Mouse (Mus musculus): ENCODE results near the gene Bet1l.
"Not testable (repeated sequence)": the region's sequence is repeated elsewhere in the genome, so short reads cannot be mapped to it uniquely, and the experiment has no call there.

The Bet1l gene

GRCm38 (mm10) chr7:140857550-140858505 lies at the start of gene Bet1l:
TSS of gene Bet1l (minus strand) at chr7:140857577.
- no peak for DNase-seq (ENCODE audit: low read depth, low spot score)

DNA sequence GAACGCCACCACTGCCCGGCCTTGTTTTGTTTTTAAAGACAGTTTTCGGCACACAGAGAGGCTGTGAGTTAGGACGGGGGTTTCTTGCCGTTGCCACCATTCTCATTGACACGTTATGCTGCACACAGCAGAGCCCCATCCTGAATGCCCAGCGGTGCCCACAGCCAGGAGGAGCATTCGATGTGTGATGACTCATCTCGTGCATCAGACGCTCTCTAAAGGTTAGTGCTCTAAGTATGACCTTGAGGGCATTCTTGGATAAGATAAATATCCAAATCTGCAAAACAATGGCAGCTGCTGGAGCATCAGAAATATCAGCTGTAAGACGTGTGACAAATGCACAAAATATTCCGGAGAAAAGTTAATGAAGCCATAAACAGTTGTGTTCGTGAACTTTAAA lies 49.8 kb upstream of the Bet1l start:
- DNase-seq (ENCODE audit: low read depth, low spot score): no peak

- no peak for DNase-seq (ENCODE audit: low read depth, low spot score)
These were observed 48.3 kb upstream of the Bet1l start for GRCm38 (mm10) chr7:140905642-140906081.

GRCm38 (mm10) chr7:140903212-140903611 lies 45.8 kb upstream of the Bet1l start:
- peak; percentile 81 for DNase-seq (ENCODE audit: low read depth, low spot score)

GRCm38 (mm10) chr7:140902036-140902875 lies 44.9 kb upstream of the Bet1l start:
- DNase-seq (ENCODE audit: low read depth, low spot score): no peak

DNA sequence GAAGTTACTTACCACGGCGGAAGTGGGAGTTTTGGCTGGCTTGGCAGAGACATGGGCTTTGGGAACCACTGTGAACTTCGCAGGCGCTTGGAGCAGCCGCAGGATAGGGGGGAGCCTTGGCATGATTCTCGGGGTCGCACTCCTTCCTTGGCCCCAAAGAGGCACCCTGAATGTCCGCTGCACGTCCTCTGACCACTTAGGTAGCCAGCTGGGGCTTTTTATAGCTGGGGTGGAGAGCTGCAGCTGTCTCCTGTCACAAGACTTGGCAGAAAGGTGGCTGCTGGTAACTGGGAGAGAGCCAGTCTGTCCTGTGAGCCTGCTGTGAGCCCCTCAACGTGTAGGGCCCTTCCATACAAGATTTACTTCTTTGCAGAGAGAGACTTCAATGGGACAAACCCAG lies 42.8 kb upstream of the Bet1l start, which contains the start of gene Cox8b:
Gene Cox8b (minus strand): TSS at position 227 of the 400 bp plus-strand sequence.
- no peak for DNase-seq (ENCODE audit: low read depth, low spot score)

GRCm38 (mm10) chr7:140899121-140899520 lies 41.7 kb upstream of the Bet1l start:
- no peak for DNase-seq (ENCODE audit: low read depth, low spot score)

DNA sequence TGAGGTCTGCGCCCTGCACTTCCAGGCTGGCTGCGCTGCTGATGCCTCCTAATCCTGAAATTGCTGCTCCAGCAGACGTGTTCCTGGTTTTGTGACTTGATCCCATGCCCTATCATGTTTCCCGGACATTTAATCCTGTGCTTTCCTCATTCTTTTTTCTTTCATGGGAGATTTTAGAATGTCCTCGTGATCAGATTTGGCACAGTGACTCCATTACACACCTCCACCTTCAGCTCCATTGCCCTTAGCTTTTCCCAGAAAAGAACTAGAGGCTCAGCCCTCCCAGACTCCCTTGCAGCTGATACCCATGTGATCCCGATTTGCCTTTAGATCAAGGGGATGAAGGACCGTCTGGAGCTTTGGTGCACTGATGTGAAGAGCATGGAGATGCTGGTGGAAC lies 40.5 kb upstream of the Bet1l start:
- no peak for DNase-seq (ENCODE audit: low read depth, low spot score)

- no peak for DNase-seq (ENCODE audit: low read depth, low spot score)
These were observed 37.2 kb upstream of the Bet1l start for GRCm38 (mm10) chr7:140894611-140895010.

GRCm38 (mm10) chr7:140894031-140894430 lies 36.7 kb upstream of the Bet1l start:
- no peak for DNase-seq (ENCODE audit: low read depth, low spot score)

DNA sequence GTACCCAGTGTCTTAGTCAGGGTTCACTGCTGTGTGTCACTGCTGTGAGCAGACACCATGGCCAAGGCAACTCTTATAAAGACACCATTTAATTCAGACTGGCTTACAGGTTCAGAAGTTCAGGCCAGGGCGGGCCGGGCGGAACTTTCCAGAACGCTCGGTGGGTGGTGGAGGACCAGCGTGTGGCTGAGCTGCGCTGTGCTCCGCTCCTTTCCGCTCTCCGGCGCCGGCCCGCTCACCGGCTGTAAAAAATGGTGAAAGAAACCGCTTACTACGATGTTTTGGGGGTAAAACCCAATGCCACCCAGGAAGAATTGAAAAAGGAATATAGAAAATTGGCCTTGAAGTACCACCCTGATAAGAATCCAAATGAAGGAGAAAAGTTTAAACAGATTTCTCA lies 33.3 kb upstream of the Bet1l start:
- DNase-seq (ENCODE audit: low read depth, low spot score): not testable (repeated sequence)

DNA sequence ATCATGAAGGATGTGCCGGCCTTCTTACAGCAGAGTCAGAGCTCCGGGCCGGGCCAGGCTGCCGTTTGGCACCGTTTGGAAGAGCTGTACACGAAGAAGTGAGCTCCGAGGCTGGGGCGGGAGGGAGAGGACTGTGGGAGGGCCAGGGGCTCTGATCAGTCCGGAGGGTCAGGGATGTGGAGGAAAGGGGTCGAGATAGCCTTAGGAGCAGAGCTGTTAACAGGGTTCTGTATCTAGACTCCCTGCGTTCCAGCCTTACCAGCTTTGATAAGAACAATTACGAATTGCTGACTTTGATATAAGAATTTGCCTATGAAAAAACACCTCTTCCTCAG lies 25.1 kb upstream of the Bet1l start:
- no peak for DNase-seq (ENCODE audit: low read depth, low spot score)

- DNase-seq (ENCODE audit: low read depth, low spot score): peak; percentile 94
These were observed 24.5 kb upstream of the Bet1l start, which contains the start of the genes Psmd13 and Sirt3 for GRCm38 (mm10) chr7:140881696-140882468. TSS of gene Psmd13 (plus strand) at chr7:140881968. TSS of gene Sirt3 (minus strand) at chr7:140882309.

GRCm38 (mm10) chr7:140880865-140881515 lies 23.6 kb upstream of the Bet1l start:
- DNase-seq (ENCODE audit: low read depth, low spot score): no peak

DNA sequence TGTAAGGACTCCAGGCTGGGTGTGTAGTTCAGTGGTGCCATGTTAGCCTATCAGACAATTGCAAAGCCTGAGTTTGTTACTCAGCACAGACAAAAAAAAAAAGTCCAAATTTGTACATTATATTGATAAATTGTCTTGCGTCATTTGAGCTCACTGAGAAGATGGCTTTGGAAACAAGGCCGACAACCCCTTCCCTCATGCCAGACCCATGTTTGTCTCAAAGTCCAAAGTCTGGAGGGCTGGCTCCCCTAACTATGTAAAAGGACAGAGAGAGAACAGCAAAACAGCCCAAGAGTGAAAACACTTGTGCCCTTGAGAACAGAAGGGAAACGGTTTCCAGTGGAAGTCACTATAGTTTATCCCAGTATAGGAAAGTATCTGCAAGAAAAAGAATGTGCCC lies 23.0 kb upstream of the Bet1l start:
- no peak for DNase-seq (ENCODE audit: low read depth, low spot score)

GRCm38 (mm10) chr7:140879355-140879754 lies 22.0 kb upstream of the Bet1l start:
- no peak for DNase-seq (ENCODE audit: low read depth, low spot score)

GRCm38 (mm10) chr7:140877364-140877763 lies 20.0 kb upstream of the Bet1l start:
- no peak for DNase-seq (ENCODE audit: low read depth, low spot score)

DNA sequence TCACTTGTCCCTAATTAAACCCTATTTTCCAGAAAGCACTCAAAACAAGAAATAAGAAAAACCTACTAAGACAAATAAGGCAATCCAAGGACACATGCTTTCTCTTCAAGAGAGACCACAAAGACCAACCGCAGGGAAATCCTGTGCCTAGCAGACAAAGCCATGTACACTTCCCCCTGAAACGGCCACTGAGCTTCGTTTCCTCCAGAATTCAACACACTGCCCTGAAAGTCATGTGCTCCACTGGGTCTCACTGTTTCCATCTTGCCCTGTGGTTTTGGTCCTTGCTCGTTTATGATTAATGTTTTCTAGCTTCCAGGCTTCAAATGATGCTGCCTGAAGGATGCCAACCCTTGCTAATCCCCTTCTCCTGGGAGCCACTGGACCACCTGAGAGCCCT lies 16.8 kb upstream of the Bet1l start:
- DNase-seq (ENCODE audit: low read depth, low spot score): no peak

DNA sequence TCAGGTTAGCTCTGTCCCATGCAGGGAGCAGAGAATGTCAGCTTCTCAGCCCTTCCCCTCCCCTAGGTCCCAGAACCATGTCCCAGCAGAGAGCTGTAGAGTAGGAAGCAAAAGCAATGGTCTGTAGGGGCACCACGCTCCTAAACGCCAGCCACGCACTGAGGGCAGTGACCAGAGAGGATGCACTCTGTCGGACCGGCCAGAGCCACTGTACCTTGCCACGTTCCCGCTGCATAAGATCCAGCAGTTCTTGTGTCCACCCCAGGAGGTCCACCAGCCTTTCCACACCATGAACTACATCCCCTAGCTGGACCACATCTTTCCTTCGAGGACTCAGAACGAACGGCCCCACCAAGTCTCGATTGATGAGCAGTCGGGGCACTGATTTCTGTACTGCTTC lies 7.4 kb upstream of the Bet1l start:
- DNase-seq (ENCODE audit: low read depth, low spot score): no peak

GRCm38 (mm10) chr7:140860728-140861127 lies 3.4 kb upstream of the Bet1l start:
- no peak for DNase-seq (ENCODE audit: low read depth, low spot score)

- no peak for DNase-seq (ENCODE audit: low read depth, low spot score)
These were observed 2.6 kb upstream of the Bet1l start for GRCm38 (mm10) chr7:140859997-140860396.

Measured in forelimb bud, embryonic 11.5 days (tissue).